Mouse (Mus musculus) mouse embryonic stem cell (cell line): ENCODE measurements around the gene Pcnx3.

Experiments
- in situ Hi-C, 2 experiments: fragments of 300-500 bp; cut with MboI; formaldehyde crosslinking; loops; 1 replicate in 1 of 2; 3 replicates in 1 of 2; pipeline ENCODE4 v1.14.3; 2019 to 2020; ENCODE audit warnings: low sequenced_read_pairs in 2 of 2, low pct_unique_long_range_greater_than_20kb in 1 of 2, mixed read lengths in 1 of 2; ENCODE audit not compliant: unreplicated experiment in 1 of 2

Gene Pcnx3

GRCm38 (mm10) chr19:5621884-5622283, 66.8 kb downstream of the Pcnx3 start:
- in situ Hi-C loops: no loop called here

DNA sequence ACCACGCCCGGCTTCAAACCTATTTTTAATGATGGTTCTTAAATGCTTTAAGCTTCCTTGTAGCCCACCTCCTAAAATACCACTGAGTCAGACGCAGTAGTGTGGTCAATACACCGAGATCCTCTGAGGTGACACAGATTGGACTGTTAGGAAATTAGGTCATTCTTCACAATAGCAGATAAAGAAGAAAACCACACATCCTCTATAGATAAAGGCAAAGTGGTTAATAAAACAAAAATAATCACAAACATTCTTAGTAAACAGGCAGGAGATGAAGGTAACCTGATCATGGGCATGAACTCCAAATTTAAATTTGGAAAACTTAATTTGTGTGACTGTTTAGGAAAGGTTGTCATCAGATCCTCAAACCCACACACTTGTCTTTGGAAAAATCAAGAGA, 68.7 kb downstream of the Pcnx3 start:
- in situ Hi-C loops: no loop called here

GRCm38 (mm10) chr19:5614953-5615352, 73.8 kb downstream of the Pcnx3 start:
- in situ Hi-C loops: no loop called here
